Mouse (Mus musculus) G1E (cell line): ENCODE results near the gene Chp1. TPM values are rescaled to one million over a fixed set of nuclear protein-coding genes. Genes with fewer than 3 reads are reported as not detected.
A peak's percentile ranks its signal among the peaks of the same experiment; 100 is the strongest.

Experiments used
- ATAC-seq: 2 replicates; pipeline ENCODE4 v1.8.0; 2016; ENCODE audit warnings: mild to moderate bottlenecking; ENCODE audit not compliant: insufficient number of reproducible peaks, poor library complexity, low FRiP score, severe bottlenecking; ENCODE audit errors: extremely low read depth
- DNase-seq: peaks from one replicate; pipeline ENCODE4 v3.0.0; 2012; ENCODE audit warnings: low spot score
- H3K27me3 ChIP-seq: 2 replicates; pipeline ENCODE4 v1.6.1; 2012; ENCODE audit warnings: mild to moderate bottlenecking, low read length, inconsistent platforms; ENCODE audit not compliant: insufficient read depth
- H3K36me3 ChIP-seq: replicated peaks from 2 replicates; pipeline ENCODE3; 2012; ENCODE audit warnings: mild to moderate bottlenecking, inconsistent platforms
- H3K4me1 ChIP-seq: 2 replicates; pipeline ENCODE4 v1.6.1; 2012; ENCODE audit warnings: low read depth, low read length, inconsistent platforms, mixed read lengths; ENCODE audit not compliant: insufficient read depth
- H3K4me3 ChIP-seq: 2 replicates; pipeline ENCODE4 v1.5.1; 2012; ENCODE audit warnings: low read depth, mild to moderate bottlenecking, inconsistent platforms, low read length, moderate library complexity, mixed read lengths
- H3K9me3 ChIP-seq: replicated peaks from 2 replicates; pipeline ENCODE4 v1.6.1; 2012; ENCODE audit warnings: inconsistent platforms
- CTCF ChIP-seq: IDR thresholded peaks from 2 replicates; pipeline ENCODE4 v1.5.1; 2012; ENCODE audit warnings: low read depth, low read length, inconsistent platforms, mixed read lengths
- GATA1 ChIP-seq: IDR thresholded peaks from 2 replicates; pipeline ENCODE4 v1.6.1; 2012; ENCODE audit warnings: borderline replicate concordance, low read length, inconsistent platforms, mixed read lengths
- GATA2 ChIP-seq: IDR thresholded peaks from 2 replicates; pipeline ENCODE4 v1.6.1; 2012; ENCODE audit warnings: low read depth, low read length, inconsistent platforms, borderline replicate concordance
- POLR2AphosphoS5 ChIP-seq: IDR thresholded peaks from 2 replicates; pipeline ENCODE4 v1.6.1; 2012; ENCODE audit warnings: low read depth, low read length, inconsistent platforms; ENCODE audit not compliant: insufficient replicate concordance
- TAL1 ChIP-seq: conservative IDR thresholded peaks from 2 replicates; pipeline ENCODE4 v1.6.1; 2012; ENCODE audit warnings: low read depth, low read length, inconsistent platforms, mixed read lengths
- polyA plus RNA-seq: library from polyadenylated mRNA; stranded (reverse); fragments of >175 nt; gene quantifications from 2 replicates; pipeline ENCODE4 v1.2.3, GENCODE M21; 2012
- total RNA-seq, 2 experiments: library from RNA; stranded (forward) in 1 of 2; stranded (reverse) in 1 of 2; fragments of 200-1000 nt in 1 of 2; fragments of >200 nt in 1 of 2; fragmentation: Nextera tagmentation in 1 of 2; gene quantifications; 2 replicates each; pipeline ENCODE4 v1.2.3; 2014 to 2017

The Chp1 gene
- total and polyA plus RNA-seq, 3 experiments = 17.3 to 108 (median 77.2) TPM

DNA sequence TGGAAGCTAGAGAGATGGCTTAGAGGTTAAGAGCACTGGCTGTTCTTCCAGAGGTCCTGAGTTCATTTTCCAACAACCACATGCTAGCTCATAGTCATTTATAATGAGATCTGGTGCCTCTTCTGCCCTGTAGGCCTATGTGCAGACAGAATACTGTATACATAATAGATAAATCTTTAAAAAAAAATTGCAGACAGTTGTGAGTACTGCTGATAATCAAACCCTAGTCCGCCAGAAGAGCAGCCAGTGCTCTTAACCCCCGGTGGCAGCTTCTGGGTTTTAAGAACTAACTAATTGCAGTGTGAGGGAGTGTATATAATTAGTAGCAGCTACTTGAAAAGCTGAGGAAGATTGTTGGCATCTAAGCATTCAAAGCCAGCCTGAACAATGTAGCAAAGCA is 35.9 kb downstream of the Chp1 start:
- Histone ChIP-seq H3K27me3 (no peaks in the 10 kb centered on the region), H3K4me3 (no peak overlapping the region), H3K4me1 (peaks cover 4% of the 10 kb centered on the region; the same call in 1 of the 2 replicates), H3K36me3 (peaks cover 51% of the 10 kb centered on the region), H3K9me3 (peaks cover under 1% of the 10 kb centered on the region)
- TF ChIP-seq POLR2AphosphoS5 (no peak), GATA2 (no peak), GATA1 (no peak), TAL1 (no peak), CTCF (no peak)
- DNase-seq (no peak), ATAC-seq (no peak)

DNA sequence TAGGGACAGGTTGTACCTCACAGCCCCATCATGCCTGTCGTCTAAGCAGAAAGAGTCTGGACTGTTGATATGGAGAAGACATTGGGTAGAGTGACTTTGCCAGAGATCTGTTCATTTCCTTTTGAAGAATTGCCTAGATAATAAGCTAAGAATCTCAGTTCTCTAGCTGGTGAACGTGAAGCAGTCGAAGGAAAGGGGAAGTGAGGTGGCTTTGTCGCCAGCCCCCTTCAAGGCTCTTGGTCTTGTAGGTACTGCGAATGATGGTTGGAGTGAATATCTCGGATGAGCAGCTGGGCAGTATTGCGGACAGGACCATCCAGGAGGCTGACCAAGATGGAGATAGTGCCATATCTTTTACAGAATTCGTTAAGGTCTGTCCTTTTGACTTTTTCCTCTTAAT is 36.8 kb downstream of the Chp1 start:
- peaks cover 46% of the 10 kb centered on the region for H3K36me3 ChIP-seq
- H3K27me3 ChIP-seq = no peaks in the 10 kb centered on the region
- TF ChIP-seq CTCF (no peak), GATA2 (no peak), GATA1 (no peak), TAL1 (no peak), POLR2AphosphoS5 (no peak)
- peaks cover 4% of the 10 kb centered on the region; the same call in 1 of the 2 replicates for H3K4me1 ChIP-seq
- H3K4me3 ChIP-seq = no peak overlapping the region
- ATAC-seq (no peak), DNase-seq (no peak)
- peaks cover 4% of the 10 kb centered on the region for H3K9me3 ChIP-seq

DNA sequence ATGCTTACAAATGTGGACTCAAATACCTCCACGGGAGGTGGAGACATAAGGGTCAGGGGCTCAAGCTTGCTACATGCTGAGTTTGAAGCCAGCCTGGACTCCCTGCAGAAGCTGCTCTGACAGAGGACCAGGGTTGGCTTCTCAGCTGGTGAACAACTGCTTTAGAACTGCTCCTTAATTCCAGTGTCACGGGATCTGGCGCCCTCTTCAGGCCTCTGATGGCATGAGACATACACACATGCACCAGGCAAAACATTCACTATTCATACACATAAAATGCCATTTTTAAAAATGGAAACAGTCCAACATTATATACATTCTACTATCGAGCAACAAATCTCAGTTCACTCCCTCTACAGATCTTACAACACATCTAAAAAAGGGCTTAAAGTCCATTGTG is 39.9 kb downstream of the Chp1 start:
- TF ChIP-seq CTCF (peak; percentile 61; the same call in 1 of the 2 replicates), POLR2AphosphoS5 (no peak), GATA2 (no peak), GATA1 (no peak), TAL1 (no peak)
- Histone ChIP-seq H3K4me3 (no peak overlapping the region), H3K27me3 (no peaks in the 10 kb centered on the region), H3K36me3 (peaks cover 29% of the 10 kb centered on the region), H3K4me1 (peaks cover 4% of the 10 kb centered on the region; the same call in 1 of the 2 replicates), H3K9me3 (peaks cover 4% of the 10 kb centered on the region)
- DNase-seq (peak; percentile 15), ATAC-seq (no peak; the same call in 1 of the 2 replicates)

DNA sequence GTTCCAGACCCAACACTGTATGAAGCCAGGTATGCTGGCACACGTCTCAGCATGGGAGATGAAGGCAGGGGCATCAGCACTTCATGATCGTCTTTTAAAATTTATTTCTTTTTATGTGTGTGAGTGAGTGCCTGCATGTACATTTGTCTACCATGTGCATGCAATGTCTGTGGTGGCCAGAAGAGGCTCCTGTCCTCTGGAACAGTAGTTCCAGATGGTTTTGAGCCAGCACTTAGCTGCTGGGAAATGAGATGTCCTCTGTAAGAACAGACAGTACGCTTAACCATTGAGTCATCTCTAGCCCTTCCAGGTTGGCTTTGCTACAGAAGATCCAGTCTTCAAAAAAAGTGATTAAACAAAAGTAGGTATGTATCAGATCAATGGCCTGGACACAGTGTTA is 43.8 kb downstream of the Chp1 start:
- no peak for ATAC-seq
- Histone ChIP-seq H3K4me3 (no peak overlapping the region), H3K4me1 (peaks cover 14% of the 10 kb centered on the region), H3K36me3 (peaks cover 7% of the 10 kb centered on the region), H3K9me3 (peaks cover 4% of the 10 kb centered on the region), H3K27me3 (no peaks in the 10 kb centered on the region)
- no peak for TF ChIP-seq POLR2AphosphoS5
- TF ChIP-seq TAL1 = no peak
- no peak for TF ChIP-seq GATA2
- no peak for TF ChIP-seq CTCF
- no peak for TF ChIP-seq GATA1
- DNase-seq = no peak

DNA sequence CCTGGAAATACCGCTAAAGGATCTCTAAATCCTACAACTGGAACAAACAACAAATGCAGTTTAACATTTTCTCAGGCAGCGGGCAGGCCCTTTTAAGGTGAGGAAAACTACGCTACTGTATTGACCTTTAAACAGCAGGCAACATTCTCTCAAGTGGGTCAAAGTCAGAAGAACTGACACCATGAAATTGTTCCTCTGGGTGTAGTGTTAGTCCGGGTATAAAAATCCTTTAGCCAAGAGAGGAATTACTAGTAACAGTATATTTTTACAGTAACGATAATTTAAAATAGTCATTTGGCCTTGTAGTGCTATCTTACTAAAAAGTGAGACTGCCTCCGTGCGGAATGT is 46.2 kb downstream of the Chp1 start:
- no peak for DNase-seq
- Histone ChIP-seq H3K4me3 (peak overlapping the region; percentile 99; the same call in 1 of the 2 replicates), H3K27me3 (no peaks in the 10 kb centered on the region), H3K36me3 (peaks cover 24% of the 10 kb centered on the region), H3K4me1 (peaks cover 24% of the 10 kb centered on the region), H3K9me3 (peaks cover under 1% of the 10 kb centered on the region; the same call in 1 of the 2 replicates)
- ATAC-seq = no peak
- TF ChIP-seq GATA2 (no peak), CTCF (no peak), GATA1 (no peak), POLR2AphosphoS5 (no peak), TAL1 (no peak)

DNA sequence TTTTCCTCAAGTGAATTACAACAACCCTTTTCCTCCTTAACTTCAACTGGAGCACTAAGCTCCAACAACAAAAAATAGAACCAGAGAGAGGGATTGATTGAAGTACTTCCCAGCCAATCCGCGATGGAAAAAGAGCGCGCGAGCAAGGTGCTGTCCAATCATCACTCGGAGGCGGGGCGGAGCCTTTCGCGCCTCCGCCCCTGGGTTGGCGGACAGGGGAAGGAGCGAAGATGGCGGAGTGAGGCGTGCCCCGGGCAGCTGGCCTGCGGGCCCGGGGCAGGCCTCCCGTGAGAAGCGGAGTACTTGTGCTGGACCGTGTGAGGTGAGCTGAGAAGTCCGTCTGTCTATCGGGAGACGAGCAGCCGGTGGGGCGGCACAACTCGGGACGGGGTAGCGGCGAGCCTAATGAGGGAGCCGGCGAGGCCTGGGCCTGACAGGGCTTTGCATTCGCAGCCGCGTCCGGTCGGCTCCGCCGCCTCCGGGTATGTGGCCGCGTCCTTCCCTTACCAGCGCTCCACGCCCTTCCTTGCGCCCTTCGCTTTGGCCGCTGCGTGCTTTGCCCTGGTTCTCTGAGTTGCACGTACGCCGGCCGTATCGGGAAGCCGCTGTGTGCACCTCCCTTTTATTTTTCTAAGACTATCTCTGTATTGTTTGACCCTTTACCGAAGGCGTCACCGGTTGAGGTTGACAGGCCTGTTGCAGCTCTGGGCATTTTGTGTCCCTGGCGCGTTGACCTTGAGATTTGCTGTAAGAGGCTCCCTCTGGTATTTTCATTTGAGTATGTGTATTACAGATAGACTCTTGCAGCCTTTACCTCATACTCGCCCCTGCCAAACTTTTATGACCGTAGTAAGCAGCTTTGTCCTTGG is 46.9 kb downstream of the Chp1 start:
- H3K27me3 ChIP-seq = no peaks in the 10 kb centered on the region
- peak; percentile 98 for ATAC-seq
- H3K4me3 ChIP-seq = peak overlapping the region; percentile 99
- H3K4me1 ChIP-seq = peaks cover 25% of the 10 kb centered on the region
- peak; percentile 84 for DNase-seq
- TF ChIP-seq POLR2AphosphoS5 (no peak), TAL1 (no peak), GATA1 (no peak), GATA2 (no peak), CTCF (no peak)
- peaks cover 30% of the 10 kb centered on the region for H3K36me3 ChIP-seq
- no peaks in the 10 kb centered on the region for H3K9me3 ChIP-seq
